Mouse (Mus musculus): ENCODE results near the gene Numbl.

- TF ChIP-seq MYOG (IDR thresholded peaks at IDR 0.05; ENCODE audit: control insufficient read depth, extremely low read depth, insufficient read length) (no peak), MYOD1 (IDR thresholded peaks at IDR 0.05; ENCODE audit: control insufficient read depth, insufficient read length, low read depth) (no peak)
Measured at GRCm38 (mm10) chr7:27235726-27236125, 22.5 kb upstream of the Numbl start.
